Comparison of ENCODE assay signal across 14 mouse cellular contexts in the genomic region with DNA sequence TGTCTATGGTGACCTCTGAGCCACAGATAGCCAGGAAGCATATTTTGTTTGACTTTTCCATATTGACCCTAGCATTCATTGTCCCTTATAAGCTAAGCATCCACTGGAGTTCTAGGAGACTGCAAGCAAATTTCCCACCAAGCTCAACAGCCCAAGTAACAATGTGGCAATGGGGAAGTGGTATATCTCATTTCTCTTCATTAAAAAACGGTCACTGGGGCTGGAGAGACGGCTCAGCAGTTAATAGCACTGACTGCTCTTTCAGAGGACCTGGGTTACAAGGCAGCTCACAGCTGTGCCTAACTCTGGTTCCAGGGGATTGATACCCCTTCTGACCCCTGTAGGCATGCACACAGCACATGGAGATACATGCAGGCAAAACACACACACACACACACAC. TPM values are rescaled to one million over a fixed set of nuclear protein-coding genes. Genes with fewer than 3 reads are reported as not detected.
"Had no signal": no experiment of that assay in that cellular context is flagged by ENCODE, and none has a peak within 500 bp of the region (broad histone marks: within the 10 kb centered on the region; RNA-seq: fewer than 3 reads in every experiment).

No protein-coding gene starts in this region.

- H3K4me2 ChIP-seq: limb, embryonic 15.5 days; liver, embryonic 12.5 days; lung, embryonic 14.5 days; midbrain, embryonic 12.5 days; neural tube, embryonic 13.5 days had no signal

- ATAC-seq: liver, embryonic 12.5 days; midbrain, embryonic 16.5 days had no signal

- H3K9me3 ChIP-seq: limb, embryonic 15.5 days; liver, embryonic 12.5 days; midbrain, embryonic 12.5 days; neural tube, embryonic 13.5 days had no signal

- DNase-seq: kidney, adult 18-20 months; kidney, postnatal 25 days; lung, embryonic 14.5 days; lung, postnatal 10 days; lung, postnatal 4 days; retina, postnatal 1 day; right cerebral cortex, postnatal 4 days; thymus, postnatal 4 days had no signal

- H3K36me3 ChIP-seq: limb, embryonic 15.5 days; midbrain, embryonic 12.5 days; neural tube, embryonic 13.5 days had no signal

- H3K9ac ChIP-seq: limb, embryonic 15.5 days; liver, embryonic 12.5 days; lung, embryonic 14.5 days; midbrain, embryonic 12.5 days; neural tube, embryonic 13.5 days had no signal

- H3K27ac ChIP-seq: limb, embryonic 15.5 days; liver, embryonic 12.5 days; midbrain, embryonic 12.5 days; neural tube, embryonic 13.5 days had no signal

- H3K4me1 ChIP-seq: midbrain, embryonic 12.5 days; neural tube, embryonic 13.5 days had no signal

- H3K4me3 ChIP-seq: limb, embryonic 15.5 days; liver, embryonic 12.5 days; midbrain, embryonic 12.5 days; neural tube, embryonic 13.5 days had no signal

- H3K27me3 ChIP-seq: limb, embryonic 15.5 days; liver, embryonic 12.5 days; midbrain, embryonic 12.5 days; neural tube, embryonic 13.5 days had no signal

RNA-seq across cellular contexts. Expression of gene Mfsd4b1, which starts 32.5 kb away (rescaled TPM):
- total RNA-seq: megakaryocyte-erythroid progenitor cell, adult 5-6 weeks had no signal
- polyA plus RNA-seq: lung, embryonic 14.5 days; midbrain, embryonic 12.5 days had no signal
